Mouse (Mus musculus): ENCODE measurements around the gene Rgs12. TPM values are rescaled to one million over a fixed set of nuclear protein-coding genes. Genes with fewer than 3 reads are reported as not detected.

The Rgs12 gene
- total RNA-seq, 2 experiments from 2014 or later, result 49.8 to 60.4 TPM

DNA sequence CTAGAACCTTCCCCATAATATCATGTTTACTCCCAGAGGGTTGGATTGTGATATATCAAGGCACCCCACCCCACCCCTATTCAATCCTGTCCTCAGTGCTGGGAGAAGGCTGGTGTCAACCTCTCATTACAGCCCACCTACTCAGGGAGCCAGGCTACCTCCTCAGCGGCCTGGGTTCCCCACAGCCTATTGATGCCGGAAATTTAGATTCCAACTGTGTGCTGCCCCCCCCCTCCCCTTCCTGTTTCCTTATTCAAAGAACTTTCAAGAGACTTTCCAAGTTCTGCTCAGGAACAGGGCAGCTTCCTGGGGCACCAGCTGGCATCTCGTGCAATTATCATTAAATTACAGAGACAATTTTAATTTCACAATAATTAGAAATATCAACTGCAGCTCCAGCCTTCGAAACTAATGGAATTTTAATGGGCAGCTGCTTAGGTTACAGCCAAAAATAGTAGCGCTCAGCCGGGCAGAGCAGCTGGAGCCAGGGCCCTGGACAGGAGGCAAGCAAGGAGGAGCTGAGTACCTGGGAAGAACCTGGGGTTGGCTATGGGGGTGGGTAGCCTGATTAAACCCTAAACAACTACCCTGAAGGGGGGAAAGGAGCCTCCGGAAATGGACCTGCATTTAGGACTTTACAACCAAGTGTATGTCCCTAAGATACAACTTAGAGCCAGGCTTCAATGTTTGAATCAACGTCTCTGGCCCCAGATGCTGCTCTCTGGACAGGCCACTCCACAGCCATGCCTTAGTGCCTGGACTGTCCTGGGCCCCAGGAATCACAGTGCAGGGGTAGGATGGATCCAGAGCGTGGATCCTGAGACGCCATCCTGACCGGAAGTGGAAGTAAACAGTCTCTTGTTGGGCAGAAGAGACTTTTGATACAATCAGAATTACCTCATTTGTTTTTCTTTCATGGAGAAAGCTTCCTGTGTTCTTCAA, 17.5 kb upstream of the Rgs12 start:
- peak; percentile 39 for DNase-seq

DNA sequence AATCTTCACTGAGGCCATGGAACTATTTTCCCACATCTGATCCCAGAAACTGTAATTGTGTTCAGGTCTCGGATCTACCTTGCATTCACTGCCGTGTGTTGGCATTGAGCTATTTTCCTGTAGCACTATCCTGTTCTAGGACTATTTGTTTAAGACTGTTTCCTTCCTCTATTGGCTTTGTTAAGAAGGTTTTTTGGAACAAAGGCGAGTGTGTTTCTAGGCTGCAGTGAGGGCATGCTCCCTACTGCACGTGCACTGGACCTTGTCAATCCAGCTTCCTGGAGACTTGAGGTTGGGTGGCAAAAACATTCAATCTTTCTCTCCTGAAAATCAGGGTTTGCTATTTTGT, 16.8 kb upstream of the Rgs12 start:
- DNase-seq, result no peak

GRCm38 (mm10) chr5:34933461-34933860, 15.8 kb upstream of the Rgs12 start:
- DNase-seq, result no peak

GRCm38 (mm10) chr5:34941710-34942470, 7.4 kb upstream of the Rgs12 start:
- no peak for DNase-seq

- DNase-seq, result no peak
These were observed 5.8 kb upstream of the Rgs12 start for GRCm38 (mm10) chr5:34943428-34943827.

DNA sequence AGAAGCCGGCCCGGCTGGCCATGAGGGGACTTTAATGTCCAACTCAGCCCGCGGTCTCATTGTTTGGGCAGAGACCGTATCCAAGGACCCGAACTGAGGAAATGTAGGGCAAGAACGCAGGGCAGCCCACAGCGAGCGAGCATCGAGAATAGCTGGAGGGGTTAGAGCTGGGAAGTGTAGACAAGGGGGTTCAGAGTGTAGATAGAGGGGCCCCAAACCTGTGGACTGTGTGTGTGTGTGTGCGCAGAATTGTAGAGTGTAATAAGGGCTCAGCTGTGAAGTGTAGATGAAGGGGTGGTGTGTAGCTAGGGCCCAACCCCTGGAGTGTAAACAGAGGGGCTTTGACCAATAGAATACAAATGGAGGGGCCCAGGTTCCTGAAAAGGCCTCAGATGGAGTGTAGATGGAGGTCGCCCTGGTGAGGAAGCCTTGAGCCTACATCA, 545 bp downstream of the Rgs12 start:
- no peak for DNase-seq

DNA sequence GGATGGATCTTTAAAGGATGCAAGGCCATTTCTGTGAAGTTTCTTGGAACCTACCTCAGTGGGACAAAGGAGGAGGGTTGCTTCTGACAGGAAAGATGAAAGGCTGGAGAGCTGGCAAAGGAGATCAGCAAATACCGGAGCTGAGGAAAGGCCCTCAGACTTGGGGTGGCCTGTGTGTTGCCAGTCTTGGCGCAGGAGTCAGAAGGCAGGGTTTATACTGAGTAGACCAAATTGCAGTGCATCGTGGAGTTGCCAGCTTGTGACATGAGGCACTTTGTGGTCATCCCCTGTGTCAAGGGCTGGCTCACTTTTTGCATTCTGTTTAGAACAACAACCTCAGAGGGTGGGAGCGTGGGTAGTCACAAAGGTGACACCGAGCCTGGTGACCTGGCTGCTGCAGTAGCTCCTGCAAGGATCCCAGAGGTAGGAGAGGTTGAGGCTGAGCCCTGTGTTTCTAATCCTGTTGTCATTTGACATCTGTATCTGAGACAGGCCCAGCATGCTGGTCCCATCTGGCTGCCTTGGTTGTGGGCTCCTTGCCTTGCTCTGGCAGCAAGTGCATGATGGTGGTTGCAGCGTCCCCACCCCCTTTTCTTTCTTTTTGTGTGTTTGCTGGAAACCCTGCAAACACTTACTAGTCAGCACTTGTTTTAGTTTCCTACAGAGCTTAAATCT, 1.4 kb downstream of the Rgs12 start:
- DNase-seq, result peak; percentile 29

- peak; percentile 65 for DNase-seq
These were observed 2.1 kb downstream of the Rgs12 start for GRCm38 (mm10) chr5:34951161-34951834.

DNA sequence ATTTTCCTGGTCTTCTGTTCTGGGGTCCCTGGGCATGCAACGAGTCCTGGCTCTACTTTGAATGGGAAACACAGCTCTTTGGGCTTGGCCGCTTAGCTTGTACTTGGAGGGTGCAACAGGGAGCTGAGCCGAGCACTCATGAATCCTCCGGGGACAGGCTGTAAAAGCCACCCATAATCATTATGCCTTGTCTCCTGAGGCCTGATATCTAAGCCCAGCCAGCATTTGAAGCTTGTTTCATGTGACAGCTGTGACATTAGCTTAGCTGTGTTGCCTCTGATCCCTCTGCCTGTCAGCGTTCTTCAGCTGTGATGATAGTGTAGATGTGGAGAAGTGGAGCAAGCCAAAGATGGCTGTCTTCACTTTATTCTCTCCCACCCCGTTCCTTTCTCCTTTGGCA, 5.3 kb downstream of the Rgs12 start:
- no peak for DNase-seq

GRCm38 (mm10) chr5:34955630-34956029, 6.4 kb downstream of the Rgs12 start:
- no peak for DNase-seq

DNA sequence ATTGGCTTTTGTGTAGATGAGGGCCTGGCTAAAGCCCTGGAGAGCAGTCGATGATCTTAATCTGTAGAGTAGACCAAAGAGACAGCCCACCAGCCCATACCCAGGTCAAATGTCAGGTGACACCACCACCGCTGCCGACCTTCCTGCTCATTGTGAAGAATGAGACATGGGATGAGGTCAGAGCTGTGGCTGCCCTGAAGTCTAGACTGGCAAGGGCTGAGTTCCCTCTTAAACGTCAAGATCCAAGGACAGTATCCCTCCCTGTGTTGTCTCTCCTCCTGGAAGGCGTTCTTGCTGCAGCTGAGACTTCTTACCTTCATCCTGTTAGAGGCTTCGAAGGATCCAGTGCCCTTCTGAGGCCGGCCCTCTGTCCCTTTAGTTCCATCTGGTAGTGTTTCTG, 6.9 kb downstream of the Rgs12 start:
- DNase-seq, result no peak

GRCm38 (mm10) chr5:34957015-34957414, 7.8 kb downstream of the Rgs12 start:
- DNase-seq, result no peak

GRCm38 (mm10) chr5:34960021-34960420, 10.8 kb downstream of the Rgs12 start:
- no peak for DNase-seq

DNA sequence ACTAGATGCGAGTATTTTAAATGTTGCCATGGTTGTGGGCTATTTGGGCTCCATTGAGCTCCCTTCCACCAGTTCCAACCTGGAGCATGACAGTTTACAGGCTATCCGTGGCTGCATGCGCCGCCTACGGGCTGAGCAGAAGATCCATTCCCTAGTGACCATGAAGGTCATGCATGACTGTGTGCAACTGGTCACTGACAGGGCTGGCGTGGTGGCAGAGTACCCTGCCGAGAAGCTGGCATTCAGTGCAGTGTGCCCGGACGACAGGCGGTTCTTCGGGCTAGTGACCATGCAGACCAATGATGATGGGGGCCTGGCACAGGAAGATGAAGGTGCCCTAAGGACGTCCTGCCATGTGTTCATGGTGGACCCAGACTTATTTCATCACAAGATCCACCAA, 16.3 kb downstream of the Rgs12 start:
- DNase-seq, result no peak

DNA sequence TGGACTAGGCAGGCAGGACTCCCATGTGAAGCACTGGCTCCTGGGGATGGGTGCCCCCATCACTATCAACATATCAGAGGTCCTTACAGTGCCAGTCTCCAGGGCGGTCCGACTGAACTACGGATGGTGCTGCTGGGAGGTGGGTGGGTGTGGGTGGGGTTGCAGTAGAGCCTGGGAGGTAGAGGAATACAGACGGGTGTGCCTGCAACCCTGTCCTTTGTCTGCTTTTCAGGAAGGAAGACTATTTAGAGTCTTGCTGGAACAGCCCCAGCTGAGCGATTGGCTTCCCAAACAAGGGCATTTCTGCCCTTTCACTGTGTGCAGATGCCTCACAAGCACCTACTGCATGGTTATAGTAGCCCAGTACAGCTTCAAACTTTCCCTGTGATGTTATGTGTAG, 19.1 kb downstream of the Rgs12 start:
- peak; percentile 61 for DNase-seq

DNA sequence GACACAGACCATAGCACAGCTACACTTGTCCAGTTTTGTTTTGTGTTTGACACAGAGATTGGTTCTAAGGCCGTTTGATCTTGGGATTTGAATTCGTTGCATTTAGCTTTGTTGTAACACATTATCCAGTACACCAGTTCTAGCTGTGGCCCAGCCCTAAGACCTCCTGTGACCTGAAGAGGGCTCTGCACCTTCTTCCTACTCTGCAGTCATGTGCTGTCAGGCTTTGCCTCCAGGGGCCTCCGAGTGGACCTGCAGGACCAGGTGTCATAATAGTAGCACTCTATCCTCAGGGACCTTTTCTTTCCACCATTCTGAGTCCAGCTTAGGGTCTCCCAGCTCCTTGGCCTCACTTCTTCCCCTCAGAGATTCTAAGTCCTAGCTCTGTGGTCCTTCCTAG, 23.2 kb downstream of the Rgs12 start:
- no peak for DNase-seq

DNA sequence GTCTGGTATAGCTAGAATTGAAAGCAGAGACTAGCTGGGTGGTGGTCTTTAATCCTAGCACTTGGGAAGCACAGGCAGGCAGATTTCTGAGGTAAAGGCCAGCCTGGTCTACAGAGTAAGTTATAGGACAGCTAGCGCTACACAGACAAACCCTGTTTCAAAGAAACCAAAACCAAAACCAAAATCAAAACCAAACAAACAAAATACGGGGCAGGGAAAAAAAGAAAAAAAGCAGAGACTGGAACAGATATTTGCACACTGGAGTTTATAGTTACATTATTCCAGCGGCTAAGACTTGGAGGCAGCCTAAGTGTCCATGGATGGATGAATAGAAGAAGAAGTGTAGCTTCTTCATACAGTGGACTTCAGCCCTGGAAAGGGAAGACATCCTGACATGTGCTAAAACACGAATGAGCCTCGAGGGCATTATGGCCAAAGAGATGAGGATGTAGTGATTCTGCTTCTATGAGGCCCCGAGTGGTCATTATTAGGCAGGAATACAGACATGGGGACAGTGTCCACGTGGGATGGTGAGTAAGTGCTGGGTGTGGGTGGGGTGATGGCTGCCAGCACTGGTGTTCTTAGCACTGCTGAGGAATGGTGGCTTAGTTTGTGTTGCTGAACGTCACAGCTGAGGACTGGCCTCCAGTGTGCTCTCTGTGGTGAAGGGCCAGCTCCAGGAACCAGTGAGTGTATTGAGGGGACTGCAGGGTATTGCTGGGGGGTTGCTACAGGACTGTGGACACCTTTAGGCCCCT, 24.5 kb downstream of the Rgs12 start:
- DNase-seq, result no peak

GRCm38 (mm10) chr5:34974773-34975443, 25.7 kb downstream of the Rgs12 start:
- no peak for DNase-seq

GRCm38 (mm10) chr5:34976540-34977292, 27.5 kb downstream of the Rgs12 start:
- no peak for DNase-seq

GRCm38 (mm10) chr5:34980099-34980498, 30.9 kb downstream of the Rgs12 start:
- DNase-seq, result peak; percentile 44
